Mouse (Mus musculus) thymus, postnatal 0 days (tissue): Measurements from ENCODE around the gene Hoxa3. TPM values are rescaled to one million over a fixed set of nuclear protein-coding genes. Genes with fewer than 3 reads are reported as not detected.

Source experiments
- DNase-seq: peaks from one replicate; pipeline ENCODE4 v3.0.0-alpha.2; 2015; ENCODE audit warnings: low spot score
- polyA plus RNA-seq: library from polyadenylated mRNA; unstranded; fragments of >200 nt; fragmentation: Nextera tagmentation; extraction: Ambion mirVana; gene quantifications from 2 replicates; pipeline ENCODE4 v1.2.1, GENCODE M21; 2015

Gene Hoxa3
- polyA plus RNA-seq, 1 experiment from 2014 or later: 1.1 TPM

GRCm38 (mm10) chr6:52246916-52247315 is 33.8 kb upstream of the Hoxa3 start:
- no peak for DNase-seq

GRCm38 (mm10) chr6:52246403-52246803 is 33.3 kb upstream of the Hoxa3 start:
- no peak for DNase-seq

GRCm38 (mm10) chr6:52245757-52246142 is 32.6 kb upstream of the Hoxa3 start, which contains the start of gene Hoxa11:
TSS of gene Hoxa11 (minus strand) at chr6:52245810.
- DNase-seq: no peak

GRCm38 (mm10) chr6:52245040-52245756 is 32.1 kb upstream of the Hoxa3 start:
- no peak for DNase-seq

GRCm38 (mm10) chr6:52244471-52245039 is 31.4 kb upstream of the Hoxa3 start:
- no peak for DNase-seq

GRCm38 (mm10) chr6:52243681-52244121 is 30.6 kb upstream of the Hoxa3 start:
- DNase-seq: no peak

- no peak for DNase-seq
These were observed 29.7 kb upstream of the Hoxa3 start for GRCm38 (mm10) chr6:52242801-52243332.

- no peak for DNase-seq
These were observed 28.0 kb upstream of the Hoxa3 start for GRCm38 (mm10) chr6:52241001-52241621.

GRCm38 (mm10) chr6:52240389-52241000 is 27.4 kb upstream of the Hoxa3 start, which contains the start of gene Hoxa10:
TSS of gene Hoxa10 (minus strand) at chr6:52240854.
- DNase-seq: peak; percentile 74

- DNase-seq: no peak
These were observed 26.7 kb upstream of the Hoxa3 start for GRCm38 (mm10) chr6:52239625-52240388.

- no peak for DNase-seq
These were observed 25.8 kb upstream of the Hoxa3 start for GRCm38 (mm10) chr6:52238976-52239375.

GRCm38 (mm10) chr6:52238155-52238545 is 25.0 kb upstream of the Hoxa3 start:
- DNase-seq: no peak

- no peak for DNase-seq
These were observed 24.4 kb upstream of the Hoxa3 start for GRCm38 (mm10) chr6:52237346-52238154.

GRCm38 (mm10) chr6:52236806-52237205 is 23.7 kb upstream of the Hoxa3 start:
- no peak for DNase-seq

GRCm38 (mm10) chr6:52235866-52236265 is 22.7 kb upstream of the Hoxa3 start:
- no peak for DNase-seq

- DNase-seq: no peak
These were observed 22.1 kb upstream of the Hoxa3 start for GRCm38 (mm10) chr6:52235267-52235666.

- no peak for DNase-seq
These were observed 21.4 kb upstream of the Hoxa3 start for GRCm38 (mm10) chr6:52234428-52235140.

GRCm38 (mm10) chr6:52233546-52234427 is 20.7 kb upstream of the Hoxa3 start:
- DNase-seq: no peak
